Mouse (Mus musculus): ENCODE measurements around the gene Slc30a6.
"Not testable (repeated sequence)": the region's sequence is repeated elsewhere in the genome, so short reads cannot be mapped to it uniquely, and the experiment has no call there.

DNA sequence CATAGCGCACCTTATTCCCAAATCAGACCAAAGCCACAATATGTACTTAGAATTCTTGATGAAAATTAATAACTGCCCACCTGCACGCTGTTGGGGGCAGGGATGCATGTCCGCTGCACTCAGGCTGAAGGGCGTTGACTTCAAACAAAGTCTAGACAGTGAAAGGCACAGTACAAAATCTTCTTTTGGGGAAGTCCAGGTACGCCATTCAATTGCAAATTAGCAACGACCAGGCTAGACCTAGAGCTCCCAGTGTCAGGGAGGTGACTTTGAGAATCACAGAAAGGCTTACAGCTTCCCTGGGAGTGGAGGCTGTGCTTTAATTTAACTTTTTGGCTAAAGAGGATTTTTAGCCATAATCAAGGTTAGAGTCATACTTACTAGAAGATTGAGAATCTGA lies 74.7 kb downstream of the Slc30a6 start:
- TF ChIP-seq GATA1 (IDR thresholded peaks at IDR 0.05; ENCODE audit: borderline replicate concordance, low read length); CTCF (IDR thresholded peaks at IDR 0.05; ENCODE audit: low read depth, low read length); TAL1 (conservative IDR thresholded peaks at IDR 0.05; ENCODE audit: low read depth, low read length); POLR2AphosphoS5 (IDR thresholded peaks at IDR 0.05; ENCODE audit: insufficient replicate concordance, low read depth, low read length): not testable (repeated sequence)
